Mouse (Mus musculus) WW6 (cell line): ENCODE data around the gene Shld2.
"Not testable (repeated sequence)": the region's sequence is repeated elsewhere in the genome, so short reads cannot be mapped to it uniquely, and the experiment has no call there.

Source experiments
- DNase-seq: peaks from one replicate; pipeline ENCODE4 v3.0.0-alpha.2; 2013; ENCODE audit warnings: low read depth, low spot score

The Shld2 gene

GRCm38 (mm10) chr14:34281736-34282269 is 28.5 kb downstream of the Shld2 start:
- DNase-seq = no peak

GRCm38 (mm10) chr14:34280798-34281197 is 29.5 kb downstream of the Shld2 start:
- DNase-seq = no peak

- DNase-seq = no peak
These were observed 30.6 kb downstream of the Shld2 start for GRCm38 (mm10) chr14:34279726-34280125.

GRCm38 (mm10) chr14:34275225-34275624 is 35.1 kb downstream of the Shld2 start:
- DNase-seq = no peak

- DNase-seq = no peak
These were observed 36.2 kb downstream of the Shld2 start for GRCm38 (mm10) chr14:34274141-34274540.

GRCm38 (mm10) chr14:34273280-34273679 is 37.0 kb downstream of the Shld2 start:
- DNase-seq = no peak

GRCm38 (mm10) chr14:34268046-34268445 is 42.2 kb downstream of the Shld2 start:
- no peak for DNase-seq

GRCm38 (mm10) chr14:34258525-34258924 is 51.8 kb downstream of the Shld2 start:
- DNase-seq = not testable (repeated sequence)

- no peak for DNase-seq
These were observed 57.0 kb downstream of the Shld2 start for GRCm38 (mm10) chr14:34253261-34253660.

GRCm38 (mm10) chr14:34252470-34253145 is 57.7 kb downstream of the Shld2 start:
- DNase-seq = no peak

- no peak for DNase-seq
These were observed 69.6 kb downstream of the Shld2 start for GRCm38 (mm10) chr14:34240676-34241075.

GRCm38 (mm10) chr14:34240263-34240662 is 70.0 kb downstream of the Shld2 start:
- no peak for DNase-seq

GRCm38 (mm10) chr14:34234630-34235380 is 75.5 kb downstream of the Shld2 start:
- peak; percentile 61 for DNase-seq

- DNase-seq = no peak
These were observed 76.4 kb downstream of the Shld2 start for GRCm38 (mm10) chr14:34233846-34234245.

- DNase-seq = no peak
These were observed 77.2 kb downstream of the Shld2 start for GRCm38 (mm10) chr14:34232866-34233680.

- DNase-seq = no peak
These were observed 78.0 kb downstream of the Shld2 start for GRCm38 (mm10) chr14:34232340-34232739.

GRCm38 (mm10) chr14:34228830-34229506 is 81.3 kb downstream of the Shld2 start:
- DNase-seq = no peak

GRCm38 (mm10) chr14:34227981-34228380 is 82.3 kb downstream of the Shld2 start:
- DNase-seq = no peak

GRCm38 (mm10) chr14:34226566-34226965 is 83.7 kb downstream of the Shld2 start:
- DNase-seq = no peak

- no peak for DNase-seq
These were observed 84.3 kb downstream of the Shld2 start for GRCm38 (mm10) chr14:34225986-34226385.

- DNase-seq = no peak
These were observed 86.9 kb downstream of the Shld2 start for GRCm38 (mm10) chr14:34223362-34223898.
